Mouse (Mus musculus) liver, embryonic 11.5 days (tissue): ENCODE results near the gene Gm45618. TPM values are rescaled to one million over a fixed set of nuclear protein-coding genes. Genes with fewer than 3 reads are reported as not detected.
"Not testable (repeated sequence)": the region's sequence is repeated elsewhere in the genome, so short reads cannot be mapped to it uniquely, and the experiment has no call there.

Source experiments
- ATAC-seq: fragments of 200-750 bp; cut with Nextera tagmentation; replicated peaks from 2 replicates; pipeline ENCODE4 v1.8.0; 2017; ENCODE audit warnings: moderate number of reproducible peaks, mild to moderate bottlenecking, moderate TSS enrichment, moderate library complexity; ENCODE audit not compliant: low FRiP score
- DNase-seq: peaks from one replicate; pipeline ENCODE4 v3.0.0-alpha.2; 2017; ENCODE audit warnings: low spot score
- H3K27ac ChIP-seq: fragments of 300-500 bp; sonication (generic); 2 replicates; pipeline ENCODE4 v1.5.1; 2014; ENCODE audit warnings: mild to moderate bottlenecking, low read depth, low read length, control low read depth
- H3K27me3 ChIP-seq: fragments of 300-500 bp; sonication (generic); replicated peaks from 2 replicates; pipeline ENCODE4 v1.6.1; 2014; ENCODE audit warnings: low read length, mixed read lengths; ENCODE audit not compliant: control insufficient read depth, insufficient read depth
- H3K36me3 ChIP-seq: fragments of 300-500 bp; sonication (generic); 2 replicates; pipeline ENCODE4 v1.6.1; 2014; ENCODE audit warnings: mild to moderate bottlenecking, low read length, moderate library complexity, mixed read lengths; ENCODE audit not compliant: control insufficient read depth, insufficient read depth
- H3K4me1 ChIP-seq: fragments of 300-500 bp; sonication (generic); replicated peaks from 2 replicates; pipeline ENCODE4 v1.6.1; 2014; ENCODE audit warnings: low read length, mixed read lengths; ENCODE audit not compliant: control insufficient read depth, insufficient read depth
- H3K4me2 ChIP-seq: fragments of 300-500 bp; sonication (generic); 2 replicates; pipeline ENCODE4 v1.6.1; 2014; ENCODE audit warnings: mild to moderate bottlenecking, control low read depth, moderate library complexity
- H3K4me3 ChIP-seq: fragments of 300-500 bp; sonication (generic); 2 replicates; pipeline ENCODE4 v1.5.1; 2014; ENCODE audit warnings: low read depth, low read length, control low read depth
- H3K9ac ChIP-seq: fragments of 300-500 bp; sonication (generic); 2 replicates; pipeline ENCODE4 v1.6.1; 2014; ENCODE audit warnings: low read depth, low read length, control low read depth
- H3K9me3 ChIP-seq: fragments of 300-500 bp; sonication (generic); 2 replicates; pipeline ENCODE4 v1.6.1; 2016; ENCODE audit warnings: low read length, inconsistent platforms, mixed read lengths; ENCODE audit not compliant: control insufficient read depth
- WGBS: fragments of 180-500 bp; shearing (Covaris S2); extraction: QIAGEN DNeasy Blood & Tissue Kit; methylation state at CpG from one replicate; pipeline ENCODE4 v1.1.7; 2014; 5-methylcytosine and 5-hydroxymethylcytosine counted together
- polyA plus RNA-seq: library from polyadenylated mRNA; unstranded; fragments of >200 nt; fragmentation: Nextera tagmentation; extraction: Ambion mirVana; gene quantifications from 2 replicates; pipeline ENCODE4 v1.2.1, GENCODE M21; 2014

The Gm45618 gene
- polyA plus RNA-seq, 1 experiment from 2014 or later = not detected

DNA sequence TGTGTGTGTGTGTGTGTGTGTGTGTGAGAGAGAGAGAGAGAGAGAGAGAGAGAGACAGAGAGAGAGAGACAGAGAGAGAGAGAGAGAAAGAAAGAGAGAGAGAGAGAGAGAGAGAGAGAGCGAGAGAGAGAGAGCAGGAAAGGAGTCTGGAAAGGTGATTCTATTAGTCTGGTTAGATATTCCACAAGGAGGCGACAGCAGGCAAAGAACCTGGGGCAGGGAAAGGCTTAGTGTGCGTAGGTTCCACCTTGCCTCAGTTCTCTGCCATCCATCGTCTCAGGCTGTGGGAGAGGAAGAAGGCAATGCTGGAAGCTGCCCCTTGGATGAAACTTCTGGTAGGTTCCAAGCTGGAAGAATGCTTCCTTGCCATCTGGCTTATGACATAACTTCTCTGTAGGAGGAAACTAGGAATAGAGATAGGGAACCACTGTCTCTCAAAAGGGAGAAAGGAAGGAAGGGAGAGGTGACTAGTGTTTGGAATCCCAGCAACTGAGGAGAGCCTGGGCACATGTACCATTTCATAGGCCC, 24.9 kb upstream of the Gm45618 start:
- 51% methylated on average over 4 of the region's 4 CpGs for WGBS
- H3K9ac ChIP-seq = no peak overlapping the region

DNA sequence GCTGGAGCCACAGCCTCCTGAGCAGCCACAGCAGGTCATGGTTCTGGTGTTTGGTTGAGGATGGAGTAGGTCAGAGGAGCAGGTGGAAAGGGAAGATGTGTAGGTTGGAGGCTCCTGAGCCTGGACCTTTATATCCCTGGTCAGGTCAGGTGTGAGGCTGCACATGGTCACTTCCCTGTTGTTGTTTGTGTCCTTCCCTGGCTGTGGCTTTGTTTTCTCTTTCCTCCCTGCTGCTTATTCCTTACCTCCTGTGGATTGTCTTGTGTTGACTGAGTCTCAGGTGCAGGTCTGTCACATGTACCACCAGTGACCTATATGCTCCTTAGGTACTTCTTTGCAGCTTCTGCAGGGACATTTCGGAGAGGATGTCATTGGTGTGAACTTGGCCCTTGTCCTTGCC, 24.0 kb upstream of the Gm45618 start, which contains the start of gene Gm45337:
TSS of gene Gm45337 (minus strand) at position 101 of the 400 bp plus-strand sequence.
- no peak for DNase-seq
- H3K9me3 ChIP-seq = no peaks in the 10 kb centered on the region
- WGBS = 68% methylated on average over 1 of the region's 1 CpGs

More for the DNA sequence above, 24.9 kb upstream of the Gm45618 start:
- H3K4me2 ChIP-seq = no peak overlapping the region
- H3K4me1 ChIP-seq = no peaks in the 10 kb centered on the region
- DNase-seq (no peak), ATAC-seq (no peak)
- H3K27me3 ChIP-seq = no peaks in the 10 kb centered on the region
- no peaks in the 10 kb centered on the region for H3K36me3 ChIP-seq
- no peak overlapping the region for H3K27ac ChIP-seq
- H3K4me3 ChIP-seq = no peak overlapping the region
- no peaks in the 10 kb centered on the region for H3K9me3 ChIP-seq

DNA sequence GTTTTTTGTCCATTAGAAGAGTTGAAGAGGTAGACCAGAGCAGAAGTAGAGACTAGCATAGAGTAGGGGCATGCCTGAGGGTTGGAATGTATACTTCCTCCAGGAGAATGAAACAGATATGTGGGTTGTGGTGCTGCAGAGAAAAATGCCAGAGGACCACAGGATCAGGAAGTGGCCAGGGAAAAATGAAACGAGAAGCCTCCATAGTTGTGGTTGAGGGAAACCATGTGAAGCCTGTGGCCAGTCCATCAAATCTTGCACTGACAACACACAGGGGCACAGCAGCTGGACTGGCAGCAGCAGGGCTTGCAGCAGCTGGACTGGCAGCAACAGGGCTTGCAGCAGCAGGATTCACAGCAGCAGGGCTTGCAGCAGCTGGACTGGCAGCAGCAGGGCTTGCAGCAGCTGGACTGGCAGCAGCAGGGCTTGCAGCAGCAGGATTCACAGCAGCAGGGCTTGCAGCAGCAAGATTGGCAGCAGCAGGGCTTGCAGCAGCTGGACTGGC, 23.0 kb upstream of the Gm45618 start:
- not testable (repeated sequence) for H3K36me3 ChIP-seq

More for the DNA sequence above, 24.0 kb upstream of the Gm45618 start, which contains the start of gene Gm45337:
- no peak within 1 kb of the TSS for H3K4me2 ChIP-seq
- H3K36me3 ChIP-seq = no peaks in the 10 kb centered on the region
- H3K4me1 ChIP-seq = no peaks in the 10 kb centered on the region
- H3K9ac ChIP-seq = no peak within 1 kb of the TSS
- H3K4me3 ChIP-seq = no peak within 1 kb of the TSS
- H3K27ac ChIP-seq = no peak within 1 kb of the TSS
- ATAC-seq = no peak
- no peaks in the 10 kb centered on the region for H3K27me3 ChIP-seq

DNA sequence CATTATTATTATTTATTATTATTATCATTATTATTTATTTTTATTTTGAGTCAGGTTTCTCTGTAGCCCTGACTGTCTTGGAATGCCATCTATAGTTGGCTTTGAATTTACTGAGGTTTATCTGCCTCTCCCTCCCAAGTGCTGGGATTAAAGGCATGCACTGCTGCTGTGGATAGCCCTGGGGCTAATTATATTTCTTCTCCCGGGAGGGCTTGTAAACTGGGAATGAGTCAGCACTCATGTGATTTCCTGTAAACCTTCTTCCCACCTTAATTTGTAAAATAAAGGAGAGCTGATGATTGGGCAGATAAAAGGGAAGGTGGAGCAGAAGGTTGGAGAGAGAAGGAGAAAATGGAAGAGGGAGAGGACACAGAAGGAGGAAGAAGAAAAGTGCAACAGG, 20.2 kb upstream of the Gm45618 start:
- ATAC-seq = no peak
- no peak overlapping the region for H3K4me3 ChIP-seq

More for the DNA sequence above, 23.0 kb upstream of the Gm45618 start:
- H3K4me1 ChIP-seq, ATAC-seq, H3K4me3 ChIP-seq, H3K9ac ChIP-seq, H3K27me3 ChIP-seq, DNase-seq, H3K27ac ChIP-seq, H3K9me3 ChIP-seq, H3K4me2 ChIP-seq: not testable (repeated sequence)
- WGBS = 10% methylated on average over 1 of the region's 1 CpGs

DNA sequence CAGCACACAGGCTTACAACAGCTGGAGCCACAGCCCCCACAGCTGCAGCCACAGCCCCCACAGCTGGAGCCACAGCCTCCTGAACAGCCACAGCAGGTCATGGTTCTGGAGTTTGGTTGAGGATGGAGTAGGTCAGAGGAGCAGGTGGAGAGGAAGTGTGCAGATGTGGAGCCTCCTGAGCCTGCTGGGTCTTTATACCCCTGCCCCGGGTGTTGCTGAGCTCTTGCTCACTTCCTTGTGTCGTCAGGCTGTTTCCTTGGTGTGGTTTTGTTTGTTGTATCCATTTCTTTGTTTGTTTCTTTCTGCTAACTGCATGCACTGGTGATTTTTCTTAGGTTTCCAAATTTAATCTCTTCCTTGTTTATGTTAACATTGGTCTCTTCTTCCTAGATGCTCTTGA, 15.4 kb upstream of the Gm45618 start, which contains the start of gene Gm39115:
TSS of gene Gm39115 (minus strand) at position 101 of the 400 bp plus-strand sequence.
- DNase-seq, H3K4me1 ChIP-seq, H3K9me3 ChIP-seq, H3K4me2 ChIP-seq, H3K9ac ChIP-seq, H3K4me3 ChIP-seq, H3K27ac ChIP-seq, H3K27me3 ChIP-seq, H3K36me3 ChIP-seq, ATAC-seq: not testable (repeated sequence)
- 21% methylated on average over 2 of the region's 2 CpGs for WGBS

More for the DNA sequence above, 20.2 kb upstream of the Gm45618 start:
- no peaks in the 10 kb centered on the region for H3K27me3 ChIP-seq
- H3K4me1 ChIP-seq = no peaks in the 10 kb centered on the region
- no peaks in the 10 kb centered on the region for H3K9me3 ChIP-seq
- no peaks in the 10 kb centered on the region for H3K36me3 ChIP-seq
- WGBS = 13% methylated on average over 1 of the region's 1 CpGs
- H3K9ac ChIP-seq = no peak overlapping the region
- no peak for DNase-seq
- H3K27ac ChIP-seq = no peak overlapping the region
- H3K4me2 ChIP-seq = no peak overlapping the region

DNA sequence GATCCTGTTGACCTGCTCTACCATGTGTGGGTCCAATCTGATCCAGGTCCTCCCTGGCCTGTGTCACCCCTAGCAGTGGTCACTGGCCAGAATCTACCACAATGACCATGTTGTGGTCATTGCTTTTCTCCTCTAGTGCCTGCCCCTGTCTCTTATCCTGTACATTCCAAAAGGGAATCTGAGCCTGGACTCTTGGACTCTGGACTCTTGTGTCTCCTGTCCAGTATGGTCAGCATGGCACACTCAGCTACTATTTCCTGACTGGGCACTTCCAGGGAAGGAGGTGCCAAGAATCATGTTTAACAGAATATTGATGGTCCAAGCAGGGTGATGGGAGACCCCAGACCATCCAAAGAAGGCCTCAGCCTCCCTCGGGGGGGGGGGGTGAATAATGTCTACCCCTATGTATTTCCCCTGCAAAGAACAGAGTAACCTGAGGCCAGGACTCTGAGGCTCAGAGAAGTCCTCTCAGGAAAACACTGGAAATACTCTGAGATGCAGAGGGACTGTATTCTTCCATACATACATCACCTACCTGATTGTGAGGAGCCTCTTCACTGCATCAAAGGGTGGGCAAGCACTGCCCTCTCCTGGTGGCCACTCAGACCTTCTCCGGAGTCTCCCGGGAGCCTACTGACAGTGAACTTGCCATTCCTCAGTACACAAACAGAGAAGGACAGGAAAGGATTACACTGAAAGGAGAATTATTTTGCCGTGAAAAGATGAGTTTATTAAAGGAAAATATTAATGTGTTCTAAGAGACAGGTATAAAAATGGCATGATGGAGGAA, 13.9 kb upstream of the Gm45618 start:
- Histone ChIP-seq H3K4me1 (no peaks in the 10 kb centered on the region), H3K27me3 (no peaks in the 10 kb centered on the region), H3K27ac (no peak overlapping the region), H3K4me2 (no peak overlapping the region), H3K9me3 (no peaks in the 10 kb centered on the region), H3K9ac (no peak overlapping the region), H3K4me3 (no peak overlapping the region), H3K36me3 (no peaks in the 10 kb centered on the region)
- DNase-seq (no peak), ATAC-seq (no peak)
- 57% methylated on average over 4 of the region's 4 CpGs for WGBS

DNA sequence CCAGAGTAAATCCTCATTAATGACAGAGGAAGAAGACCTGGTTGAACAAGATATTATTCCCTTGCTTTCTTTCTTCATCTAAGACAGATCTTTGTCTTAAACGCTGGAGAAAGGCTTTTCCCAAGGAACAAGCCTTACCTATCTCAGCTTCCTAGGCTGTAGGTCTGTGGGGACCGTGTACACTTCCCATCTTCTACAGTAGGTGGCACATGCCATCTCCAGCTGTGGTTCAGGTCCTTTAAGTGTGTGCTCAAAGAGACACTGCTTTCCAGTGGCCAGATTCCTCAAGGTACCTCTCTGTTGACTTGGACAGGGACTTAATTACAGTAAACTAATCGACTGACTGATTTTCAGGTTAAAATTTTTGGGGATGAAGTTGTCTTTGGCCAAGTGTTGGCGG, 8.3 kb upstream of the Gm45618 start:
- ATAC-seq (no peak), DNase-seq (no peak)
- 52% methylated on average over 4 of the region's 4 CpGs for WGBS
- no peaks in the 10 kb centered on the region for H3K4me1 ChIP-seq
- H3K9ac ChIP-seq = no peak overlapping the region
- no peak overlapping the region for H3K4me2 ChIP-seq
- H3K27me3 ChIP-seq = no peaks in the 10 kb centered on the region
- no peaks in the 10 kb centered on the region for H3K36me3 ChIP-seq
- H3K9me3 ChIP-seq = no peaks in the 10 kb centered on the region
- no peak overlapping the region for H3K27ac ChIP-seq
- H3K4me3 ChIP-seq = no peak overlapping the region

DNA sequence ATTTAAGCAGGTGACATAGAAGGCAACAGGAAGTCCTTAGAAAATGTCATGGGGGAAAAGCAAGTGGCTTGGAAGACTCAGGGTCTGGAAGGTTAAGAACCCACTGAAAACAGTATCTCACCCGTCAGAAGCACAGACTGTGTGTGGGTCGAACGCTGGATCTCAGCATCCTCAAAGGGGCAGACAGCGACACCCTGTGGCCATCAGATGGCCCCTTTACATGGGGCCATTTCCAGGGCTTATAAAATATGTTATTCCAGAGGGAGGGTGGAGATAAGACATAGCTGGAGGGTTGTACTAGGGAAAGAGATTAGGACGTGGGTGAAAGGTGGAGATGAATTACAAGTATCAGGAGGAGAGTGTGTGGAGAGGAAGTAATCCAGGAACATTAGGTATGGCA, 897 bp downstream of the Gm45618 start:
- no peaks in the 10 kb centered on the region for H3K36me3 ChIP-seq
- 13% methylated on average over 5 of the region's 5 CpGs for WGBS
- no peaks in the 10 kb centered on the region for H3K9me3 ChIP-seq
- H3K4me1 ChIP-seq = no peaks in the 10 kb centered on the region
- H3K4me2 ChIP-seq = no peak overlapping the region
- no peaks in the 10 kb centered on the region for H3K27me3 ChIP-seq
- no peak overlapping the region for H3K27ac ChIP-seq
- H3K4me3 ChIP-seq = no peak overlapping the region
- DNase-seq = no peak
- no peak overlapping the region for H3K9ac ChIP-seq
- no peak for ATAC-seq
